Mouse (Mus musculus): ENCODE measurements at regions not wholly inside any gene's neighbourhood (a gene's known extent, or its start where the extent isn't known, plus 50 kb on each side); places are given as distances from the start of the nearest gene placed in this dataset.

GRCm38 (mm10) chr6:138838043-138838442 is 179.7 kb upstream of the Igbp1b start:
- TF ChIP-seq TAL1 (IDR thresholded peaks at IDR 0.05; ENCODE audit: low read length) = no peak
- no peak for TF ChIP-seq GATA1 (IDR thresholded peaks at IDR 0.05; ENCODE audit: low read length)
- Histone ChIP-seq H3K36me3 (ENCODE audit: control insufficient read depth) (no peaks in the 10 kb centered on the region), H3K27me3 (ENCODE audit: control insufficient read depth) (no peaks in the 10 kb centered on the region), H3K4me1 (ENCODE audit: control insufficient read depth) (no peaks in the 10 kb centered on the region), H3K9me3 (ENCODE audit: control insufficient read depth, low read length) (peaks cover 6% of the 10 kb centered on the region; the same call in 1 of the 2 replicates), H3K4me3 (replicated peaks) (no peak overlapping the region)

DNA sequence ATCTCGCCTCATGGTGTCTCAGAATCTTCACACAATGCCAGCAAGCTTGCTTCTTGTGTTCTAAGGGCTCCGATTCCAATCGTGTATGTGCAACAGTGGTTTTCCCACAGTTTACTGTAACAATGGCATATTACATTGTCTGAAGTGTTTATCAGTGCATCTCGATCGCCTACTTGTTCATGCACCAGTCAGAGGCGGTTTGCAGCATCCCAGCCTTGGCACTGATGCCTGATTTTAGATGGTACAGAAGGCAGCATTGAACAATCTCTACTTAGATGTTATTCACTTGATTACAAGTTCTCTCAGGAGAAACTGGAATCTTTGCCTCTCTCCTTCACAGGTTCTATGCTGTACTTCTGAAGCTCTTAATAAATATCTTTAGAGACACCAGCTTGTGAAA is 176.5 kb upstream of the Igbp1b start:
- no peaks in the 10 kb centered on the region for H3K36me3 ChIP-seq (ENCODE audit: control insufficient read depth)
- H3K4me3 ChIP-seq (replicated peaks) = no peak overlapping the region
- no peaks in the 10 kb centered on the region for H3K4me1 ChIP-seq (ENCODE audit: control insufficient read depth)
- no peak for TF ChIP-seq TAL1 (IDR thresholded peaks at IDR 0.05; ENCODE audit: low read length)
- TF ChIP-seq GATA1 (IDR thresholded peaks at IDR 0.05; ENCODE audit: low read length) = no peak
- H3K27me3 ChIP-seq (ENCODE audit: control insufficient read depth) = no peaks in the 10 kb centered on the region
- peaks cover 9% of the 10 kb centered on the region; the same call in 1 of the 2 replicates for H3K9me3 ChIP-seq (ENCODE audit: control insufficient read depth, low read length)

- Histone ChIP-seq H3K9me3 (ENCODE audit: control insufficient read depth, low read length) (no peaks in the 10 kb centered on the region), H3K4me1 (ENCODE audit: control insufficient read depth) (no peaks in the 10 kb centered on the region), H3K4me3 (replicated peaks) (no peak overlapping the region), H3K36me3 (ENCODE audit: control insufficient read depth) (no peaks in the 10 kb centered on the region), H3K27me3 (ENCODE audit: control insufficient read depth) (no peaks in the 10 kb centered on the region)
- no peak for TF ChIP-seq TAL1 (IDR thresholded peaks at IDR 0.05; ENCODE audit: low read length)
- TF ChIP-seq GATA1 (IDR thresholded peaks at IDR 0.05; ENCODE audit: low read length) = no peak
Measured at GRCm38 (mm10) chr6:138801835-138802234, 143.5 kb upstream of the Igbp1b start.

GRCm38 (mm10) chr6:138800836-138801740 is 142.7 kb upstream of the Igbp1b start:
- H3K27me3 ChIP-seq (ENCODE audit: control insufficient read depth) = no peaks in the 10 kb centered on the region
- H3K9me3 ChIP-seq (ENCODE audit: control insufficient read depth, low read length) = no peaks in the 10 kb centered on the region
- TF ChIP-seq TAL1 (IDR thresholded peaks at IDR 0.05; ENCODE audit: low read length) (no peak), GATA1 (IDR thresholded peaks at IDR 0.05; ENCODE audit: low read length) (no peak)
- no peak overlapping the region for H3K4me3 ChIP-seq (replicated peaks)
- H3K4me1 ChIP-seq (ENCODE audit: control insufficient read depth) = no peaks in the 10 kb centered on the region
- no peaks in the 10 kb centered on the region for H3K36me3 ChIP-seq (ENCODE audit: control insufficient read depth)

GRCm38 (mm10) chr6:138794706-138795105 is 136.4 kb upstream of the Igbp1b start:
- Histone ChIP-seq H3K4me1 (ENCODE audit: control insufficient read depth) (no peaks in the 10 kb centered on the region), H3K36me3 (ENCODE audit: control insufficient read depth) (no peaks in the 10 kb centered on the region), H3K4me3 (replicated peaks) (no peak overlapping the region), H3K27me3 (ENCODE audit: control insufficient read depth) (no peaks in the 10 kb centered on the region), H3K9me3 (ENCODE audit: control insufficient read depth, low read length) (peaks cover 10% of the 10 kb centered on the region)
- TF ChIP-seq TAL1 (IDR thresholded peaks at IDR 0.05; ENCODE audit: low read length) (no peak), GATA1 (IDR thresholded peaks at IDR 0.05; ENCODE audit: low read length) (no peak)

DNA sequence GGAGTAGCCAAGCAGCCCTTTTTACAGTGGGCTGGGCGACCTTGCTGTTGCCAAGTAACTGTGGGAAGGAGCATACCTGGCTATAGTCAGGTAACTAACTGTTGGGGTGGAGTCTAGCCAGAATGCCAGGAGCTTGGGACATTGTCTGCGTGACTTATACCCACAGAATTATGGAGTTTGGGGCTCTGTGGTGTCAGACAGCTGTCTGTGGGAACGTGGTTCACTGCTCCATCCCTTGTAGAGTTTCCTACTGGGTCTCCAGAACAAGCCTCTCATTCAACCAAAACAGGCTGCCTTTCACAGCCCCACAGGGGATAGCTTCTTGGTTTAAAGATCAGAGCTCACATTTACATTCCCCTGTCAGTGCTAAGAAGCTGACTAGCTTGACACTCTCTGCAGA is 134.5 kb upstream of the Igbp1b start:
- H3K9me3 ChIP-seq (ENCODE audit: control insufficient read depth, low read length) = peaks cover 15% of the 10 kb centered on the region
- H3K27me3 ChIP-seq (ENCODE audit: control insufficient read depth) = no peaks in the 10 kb centered on the region
- no peaks in the 10 kb centered on the region for H3K36me3 ChIP-seq (ENCODE audit: control insufficient read depth)
- H3K4me1 ChIP-seq (ENCODE audit: control insufficient read depth) = no peaks in the 10 kb centered on the region
- TF ChIP-seq GATA1 (IDR thresholded peaks at IDR 0.05; ENCODE audit: low read length) (no peak), TAL1 (IDR thresholded peaks at IDR 0.05; ENCODE audit: low read length) (no peak)
- no peak overlapping the region for H3K4me3 ChIP-seq (replicated peaks)

DNA sequence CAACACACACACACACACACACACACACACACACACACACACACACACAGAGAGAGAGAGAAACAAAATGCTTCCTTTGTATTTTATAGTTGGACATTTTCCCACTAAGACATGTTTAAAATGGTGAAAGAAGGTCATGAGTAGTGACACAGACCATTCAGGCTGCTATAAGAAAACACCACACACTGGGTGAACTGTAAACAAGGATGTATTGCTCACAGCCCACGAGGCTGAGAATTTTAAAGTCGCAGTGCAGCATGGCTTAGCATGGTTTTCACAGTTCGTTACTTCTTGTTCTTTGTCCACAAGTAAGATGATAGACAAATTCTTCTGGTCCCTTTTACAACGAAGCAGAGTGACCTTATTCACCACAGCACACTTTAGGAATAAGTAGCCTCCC is 124.6 kb upstream of the Igbp1b start:
- Histone ChIP-seq H3K9me3 (ENCODE audit: control insufficient read depth, low read length) (peaks cover 9% of the 10 kb centered on the region; the same call in 1 of the 2 replicates), H3K4me1 (ENCODE audit: control insufficient read depth) (no peaks in the 10 kb centered on the region), H3K36me3 (ENCODE audit: control insufficient read depth) (no peaks in the 10 kb centered on the region), H3K27me3 (ENCODE audit: control insufficient read depth) (no peaks in the 10 kb centered on the region), H3K4me3 (replicated peaks) (no peak overlapping the region)
- TF ChIP-seq GATA1 (IDR thresholded peaks at IDR 0.05; ENCODE audit: low read length) (no peak), TAL1 (IDR thresholded peaks at IDR 0.05; ENCODE audit: low read length) (no peak)

- no peak for TF ChIP-seq GATA1 (IDR thresholded peaks at IDR 0.05; ENCODE audit: low read length)
- no peak for TF ChIP-seq TAL1 (IDR thresholded peaks at IDR 0.05; ENCODE audit: low read length)
- Histone ChIP-seq H3K27me3 (ENCODE audit: control insufficient read depth) (no peaks in the 10 kb centered on the region), H3K4me3 (replicated peaks) (no peak overlapping the region), H3K36me3 (ENCODE audit: control insufficient read depth) (no peaks in the 10 kb centered on the region), H3K9me3 (ENCODE audit: control insufficient read depth, low read length) (peaks cover 9% of the 10 kb centered on the region; the same call in 1 of the 2 replicates), H3K4me1 (ENCODE audit: control insufficient read depth) (no peaks in the 10 kb centered on the region)
Measured at GRCm38 (mm10) chr6:138782470-138782869, 124.1 kb upstream of the Igbp1b start.

DNA sequence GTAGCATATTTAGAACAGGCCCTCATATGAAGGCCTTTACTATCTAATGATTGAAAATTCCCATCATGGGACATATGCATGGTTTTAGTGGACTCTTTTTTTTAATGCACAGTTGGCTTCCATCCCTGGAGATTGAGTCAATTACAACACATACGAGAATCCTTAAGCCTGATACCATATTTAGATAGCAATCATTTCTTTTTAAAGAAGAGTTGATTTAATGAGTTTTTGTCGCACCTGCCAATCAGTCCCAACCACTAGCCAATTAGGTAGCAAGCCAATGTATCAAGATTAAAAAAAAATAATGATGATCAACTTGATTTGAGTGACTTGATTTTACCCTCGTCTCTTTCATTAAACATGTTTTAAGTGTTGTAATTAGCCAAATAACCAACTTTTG is 103.6 kb upstream of the Igbp1b start:
- peaks cover 19% of the 10 kb centered on the region for H3K9me3 ChIP-seq (ENCODE audit: control insufficient read depth, low read length)
- no peak overlapping the region for H3K4me3 ChIP-seq (replicated peaks)
- no peaks in the 10 kb centered on the region for H3K36me3 ChIP-seq (ENCODE audit: control insufficient read depth)
- no peaks in the 10 kb centered on the region for H3K27me3 ChIP-seq (ENCODE audit: control insufficient read depth)
- TF ChIP-seq TAL1 (IDR thresholded peaks at IDR 0.05; ENCODE audit: low read length) (no peak), GATA1 (IDR thresholded peaks at IDR 0.05; ENCODE audit: low read length) (no peak)
- H3K4me1 ChIP-seq (ENCODE audit: control insufficient read depth) = no peaks in the 10 kb centered on the region
